Mouse (Mus musculus): ENCODE measurements around the gene Pde5a. TPM values are rescaled to one million over a fixed set of nuclear protein-coding genes. Genes with fewer than 3 reads are reported as not detected.

Gene Pde5a
- total and polyA plus RNA-seq, 3 experiments, result 0.22 TPM; not detected in 2

DNA sequence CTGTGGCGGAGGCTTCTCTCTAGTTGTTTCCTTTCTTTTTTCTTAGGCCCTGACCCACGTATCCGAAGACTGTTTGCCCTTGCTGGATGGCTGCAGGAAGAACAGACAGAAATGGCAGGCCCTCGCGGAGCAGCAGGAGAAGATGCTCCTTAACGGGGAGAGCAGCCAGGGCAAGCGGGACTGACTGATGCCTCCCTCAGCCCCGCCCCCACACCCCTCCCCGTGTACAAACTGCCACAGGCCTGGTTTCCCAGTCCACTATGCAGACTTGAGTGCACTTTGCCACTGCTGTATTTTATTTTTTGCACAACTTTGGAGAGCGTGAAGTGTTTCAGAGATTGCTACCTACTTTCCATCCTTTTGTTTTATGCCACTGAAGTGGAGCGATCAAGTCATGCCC lies 126.4 kb downstream of the Pde5a start:
- Histone ChIP-seq H3K36me3 (replicated peaks) (no peaks in the 10 kb centered on the region), H3K4me1 (ENCODE audit: insufficient read depth, low read depth, low read length) (no peaks in the 10 kb centered on the region), H3K9me3 (replicated peaks) (no peaks in the 10 kb centered on the region), H3K4me3 (ENCODE audit: low read depth, low read length) (no peak overlapping the region), H3K27me3 (ENCODE audit: insufficient read depth, low read length) (no peaks in the 10 kb centered on the region)
- no peak for ATAC-seq (ENCODE audit: extremely low read depth, insufficient number of reproducible peaks, low FRiP score, poor library complexity, severe bottlenecking)
- TF ChIP-seq GATA1 (IDR thresholded peaks at IDR 0.05; ENCODE audit: borderline replicate concordance, low read length), result no peak
- no peak for TF ChIP-seq POLR2AphosphoS5 (IDR thresholded peaks at IDR 0.05; ENCODE audit: insufficient replicate concordance, low read depth, low read length)
- TF ChIP-seq CTCF (IDR thresholded peaks at IDR 0.05; ENCODE audit: low read depth, low read length), result no peak
- no peak for TF ChIP-seq TAL1 (conservative IDR thresholded peaks at IDR 0.05; ENCODE audit: low read depth, low read length)
- TF ChIP-seq GATA2 (IDR thresholded peaks at IDR 0.05; ENCODE audit: borderline replicate concordance, low read depth, low read length), result no peak
- no peak for DNase-seq (ENCODE audit: low spot score)

DNA sequence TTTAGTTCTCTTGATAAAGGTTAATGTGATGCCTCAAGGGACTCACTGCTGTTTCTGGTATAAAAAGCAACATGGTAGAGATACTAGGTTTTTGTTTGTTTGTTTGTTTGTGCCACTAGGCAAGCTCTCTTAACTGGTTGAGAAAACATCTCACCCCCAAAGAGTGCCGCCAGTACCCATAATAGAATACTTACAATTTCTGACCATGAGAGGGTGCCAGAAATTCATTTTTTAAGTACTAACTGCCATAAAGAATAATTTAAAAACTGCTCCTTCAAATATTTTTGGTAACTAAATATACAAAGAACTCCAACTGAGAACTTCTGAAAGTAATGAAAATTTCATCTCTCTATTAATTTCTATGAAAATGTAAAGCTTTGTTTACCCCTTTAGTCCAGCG lies 131.1 kb downstream of the Pde5a start:
- no peak for DNase-seq (ENCODE audit: low spot score)
- H3K36me3 ChIP-seq (replicated peaks), result no peaks in the 10 kb centered on the region
- ATAC-seq (ENCODE audit: extremely low read depth, insufficient number of reproducible peaks, low FRiP score, poor library complexity, severe bottlenecking), result no peak
- H3K9me3 ChIP-seq (replicated peaks), result no peaks in the 10 kb centered on the region
- H3K27me3 ChIP-seq (ENCODE audit: insufficient read depth, low read length), result no peaks in the 10 kb centered on the region
- TF ChIP-seq POLR2AphosphoS5 (IDR thresholded peaks at IDR 0.05; ENCODE audit: insufficient replicate concordance, low read depth, low read length) (no peak), GATA2 (IDR thresholded peaks at IDR 0.05; ENCODE audit: borderline replicate concordance, low read depth, low read length) (no peak), CTCF (IDR thresholded peaks at IDR 0.05; ENCODE audit: low read depth, low read length) (no peak), GATA1 (IDR thresholded peaks at IDR 0.05; ENCODE audit: borderline replicate concordance, low read length) (no peak), TAL1 (conservative IDR thresholded peaks at IDR 0.05; ENCODE audit: low read depth, low read length) (no peak)
- no peaks in the 10 kb centered on the region for H3K4me1 ChIP-seq (ENCODE audit: insufficient read depth, low read depth, low read length)
- H3K4me3 ChIP-seq (ENCODE audit: low read depth, low read length), result no peak overlapping the region

DNA sequence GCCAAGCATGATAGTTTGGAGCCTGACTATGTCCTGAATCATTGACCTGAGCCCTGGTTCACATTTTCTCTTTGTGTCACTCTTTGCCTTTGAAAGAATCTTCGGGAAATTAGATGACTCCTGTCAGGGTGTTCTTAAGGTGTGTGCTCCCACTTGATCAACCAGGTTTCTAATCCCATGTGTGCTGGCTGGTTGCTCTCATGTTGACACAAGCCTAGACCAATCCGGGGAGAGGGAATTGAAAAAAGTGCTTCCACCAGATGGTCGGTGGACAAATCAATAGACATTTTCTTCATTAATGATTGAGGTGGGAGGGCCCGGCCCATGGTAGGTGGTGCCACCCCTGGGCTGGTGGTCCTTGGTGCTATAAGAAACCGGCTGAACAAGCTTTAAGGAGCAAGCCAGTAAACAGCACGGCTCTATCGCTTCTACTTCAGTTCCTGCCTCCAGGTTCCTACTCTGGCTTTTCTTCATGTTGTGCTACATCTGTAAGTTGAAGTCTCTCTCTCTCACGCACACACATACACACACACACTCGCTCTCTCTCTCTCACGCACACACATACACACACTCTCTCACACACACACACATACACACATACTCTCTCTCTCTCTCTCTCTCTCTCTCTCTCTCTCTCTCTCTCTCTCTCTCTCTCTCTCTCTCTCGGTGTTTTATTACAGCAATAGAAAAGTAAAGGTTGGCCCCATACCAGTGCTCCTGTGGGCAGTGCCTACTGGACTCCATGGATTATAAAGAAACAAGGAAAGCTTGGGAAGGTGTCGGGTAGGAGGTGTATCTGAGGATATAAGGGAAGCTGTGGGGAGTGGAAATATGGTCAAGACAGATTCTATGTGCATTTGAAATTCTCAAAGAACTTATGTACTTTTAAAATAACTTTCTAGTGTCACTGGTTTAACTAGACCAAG lies 132.1 kb downstream of the Pde5a start:
- TF ChIP-seq CTCF (IDR thresholded peaks at IDR 0.05; ENCODE audit: low read depth, low read length) (no peak), TAL1 (conservative IDR thresholded peaks at IDR 0.05; ENCODE audit: low read depth, low read length) (no peak), GATA2 (IDR thresholded peaks at IDR 0.05; ENCODE audit: borderline replicate concordance, low read depth, low read length) (no peak)
- Histone ChIP-seq H3K4me3 (ENCODE audit: low read depth, low read length) (no peak overlapping the region), H3K4me1 (ENCODE audit: insufficient read depth, low read depth, low read length) (no peaks in the 10 kb centered on the region), H3K9me3 (replicated peaks) (no peaks in the 10 kb centered on the region), H3K27me3 (ENCODE audit: insufficient read depth, low read length) (no peaks in the 10 kb centered on the region), H3K36me3 (replicated peaks) (no peaks in the 10 kb centered on the region)
- ATAC-seq (ENCODE audit: extremely low read depth, insufficient number of reproducible peaks, low FRiP score, poor library complexity, severe bottlenecking) (no peak), DNase-seq (ENCODE audit: low spot score) (no peak)

DNA sequence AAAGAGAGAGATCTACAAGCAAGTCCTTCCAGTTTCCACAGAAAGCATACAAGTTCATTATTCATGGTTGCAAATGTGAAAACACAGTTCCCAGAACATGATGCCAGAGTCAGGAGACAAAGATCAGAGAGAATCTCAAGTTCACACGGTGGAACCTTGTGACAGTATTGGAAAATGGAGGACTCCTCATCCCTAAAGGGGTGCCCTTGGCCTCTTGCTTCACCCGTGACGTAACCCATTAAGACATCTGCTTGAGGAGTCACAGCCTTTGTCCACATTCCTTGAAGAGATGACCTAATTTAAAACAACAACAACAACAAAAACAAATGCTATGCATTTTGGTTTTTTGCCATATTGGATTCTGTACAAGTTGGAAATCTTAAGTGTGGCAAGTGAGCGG lies 136.3 kb downstream of the Pde5a start:
- no peak for DNase-seq (ENCODE audit: low spot score)
- TF ChIP-seq POLR2AphosphoS5 (IDR thresholded peaks at IDR 0.05; ENCODE audit: insufficient replicate concordance, low read depth, low read length) (no peak), TAL1 (conservative IDR thresholded peaks at IDR 0.05; ENCODE audit: low read depth, low read length) (no peak), CTCF (IDR thresholded peaks at IDR 0.05; ENCODE audit: low read depth, low read length) (no peak), GATA1 (IDR thresholded peaks at IDR 0.05; ENCODE audit: borderline replicate concordance, low read length) (no peak), GATA2 (IDR thresholded peaks at IDR 0.05; ENCODE audit: borderline replicate concordance, low read depth, low read length) (no peak)
- Histone ChIP-seq H3K4me1 (ENCODE audit: insufficient read depth, low read depth, low read length) (no peaks in the 10 kb centered on the region), H3K4me3 (ENCODE audit: low read depth, low read length) (no peak overlapping the region), H3K27me3 (ENCODE audit: insufficient read depth, low read length) (no peaks in the 10 kb centered on the region), H3K36me3 (replicated peaks) (no peaks in the 10 kb centered on the region), H3K9me3 (replicated peaks) (no peaks in the 10 kb centered on the region)
- no peak for ATAC-seq (ENCODE audit: extremely low read depth, insufficient number of reproducible peaks, low FRiP score, poor library complexity, severe bottlenecking)

DNA sequence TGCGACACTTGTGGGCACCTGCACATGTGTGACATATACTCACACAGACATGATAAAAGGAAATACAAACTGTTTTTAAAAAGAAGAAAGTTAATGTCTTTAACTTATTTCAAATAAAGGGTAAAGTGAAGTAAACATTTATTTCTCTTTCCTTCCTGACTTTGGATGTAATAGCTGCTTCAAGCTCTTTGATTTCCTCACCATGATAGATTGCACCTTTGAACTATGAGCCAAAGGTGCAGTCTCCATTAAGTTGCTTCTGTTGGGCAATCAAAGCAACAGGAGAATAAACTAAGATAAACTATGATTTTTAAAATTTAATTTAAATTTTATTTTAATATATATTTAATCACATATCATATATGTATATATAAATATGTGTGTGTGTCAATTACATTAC lies 139.5 kb downstream of the Pde5a start:
- H3K4me1 ChIP-seq (ENCODE audit: insufficient read depth, low read depth, low read length), result no peaks in the 10 kb centered on the region
- DNase-seq (ENCODE audit: low spot score), result no peak
- H3K9me3 ChIP-seq (replicated peaks), result no peaks in the 10 kb centered on the region
- TF ChIP-seq GATA1 (IDR thresholded peaks at IDR 0.05; ENCODE audit: borderline replicate concordance, low read length), result no peak
- TF ChIP-seq TAL1 (conservative IDR thresholded peaks at IDR 0.05; ENCODE audit: low read depth, low read length), result no peak
- no peak for TF ChIP-seq POLR2AphosphoS5 (IDR thresholded peaks at IDR 0.05; ENCODE audit: insufficient replicate concordance, low read depth, low read length)
- no peak for TF ChIP-seq CTCF (IDR thresholded peaks at IDR 0.05; ENCODE audit: low read depth, low read length)
- no peak for TF ChIP-seq GATA2 (IDR thresholded peaks at IDR 0.05; ENCODE audit: borderline replicate concordance, low read depth, low read length)
- no peaks in the 10 kb centered on the region for H3K36me3 ChIP-seq (replicated peaks)
- no peak for ATAC-seq (ENCODE audit: extremely low read depth, insufficient number of reproducible peaks, low FRiP score, poor library complexity, severe bottlenecking)
- no peak overlapping the region for H3K4me3 ChIP-seq (ENCODE audit: low read depth, low read length)
- H3K27me3 ChIP-seq (ENCODE audit: insufficient read depth, low read length), result no peaks in the 10 kb centered on the region

DNA sequence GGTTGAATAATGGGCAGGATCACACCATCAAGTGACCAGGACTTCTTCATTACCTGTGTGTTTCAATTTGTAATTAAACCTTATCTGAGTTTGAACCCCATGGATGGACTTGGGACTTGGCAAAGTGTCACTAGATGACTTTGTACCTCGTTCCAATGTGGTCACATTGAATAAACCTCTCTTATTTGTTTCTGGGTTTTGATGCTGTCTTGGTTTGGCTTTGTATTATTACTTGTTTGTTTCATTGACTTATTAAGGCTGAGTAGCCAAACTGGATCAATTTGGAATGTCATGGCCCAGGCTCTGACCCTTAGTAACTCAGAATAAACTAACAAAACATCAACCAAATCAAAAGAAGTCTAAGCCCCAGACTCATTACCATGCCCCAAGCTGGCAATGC lies 142.8 kb downstream of the Pde5a start:
- Histone ChIP-seq H3K9me3 (replicated peaks) (no peaks in the 10 kb centered on the region), H3K36me3 (replicated peaks) (no peaks in the 10 kb centered on the region), H3K27me3 (ENCODE audit: insufficient read depth, low read length) (no peaks in the 10 kb centered on the region), H3K4me1 (ENCODE audit: insufficient read depth, low read depth, low read length) (no peaks in the 10 kb centered on the region), H3K4me3 (ENCODE audit: low read depth, low read length) (no peak overlapping the region)
- DNase-seq (ENCODE audit: low spot score) (no peak), ATAC-seq (ENCODE audit: extremely low read depth, insufficient number of reproducible peaks, low FRiP score, poor library complexity, severe bottlenecking) (no peak)
- TF ChIP-seq TAL1 (conservative IDR thresholded peaks at IDR 0.05; ENCODE audit: low read depth, low read length), result no peak
- no peak for TF ChIP-seq GATA2 (IDR thresholded peaks at IDR 0.05; ENCODE audit: borderline replicate concordance, low read depth, low read length)
- TF ChIP-seq CTCF (IDR thresholded peaks at IDR 0.05; ENCODE audit: low read depth, low read length), result no peak
- TF ChIP-seq POLR2AphosphoS5 (IDR thresholded peaks at IDR 0.05; ENCODE audit: insufficient replicate concordance, low read depth, low read length), result no peak
- no peak for TF ChIP-seq GATA1 (IDR thresholded peaks at IDR 0.05; ENCODE audit: borderline replicate concordance, low read length)
